Mouse (Mus musculus): ENCODE measurements around the gene C530008M17Rik.

C530008M17Rik gene

DNA sequence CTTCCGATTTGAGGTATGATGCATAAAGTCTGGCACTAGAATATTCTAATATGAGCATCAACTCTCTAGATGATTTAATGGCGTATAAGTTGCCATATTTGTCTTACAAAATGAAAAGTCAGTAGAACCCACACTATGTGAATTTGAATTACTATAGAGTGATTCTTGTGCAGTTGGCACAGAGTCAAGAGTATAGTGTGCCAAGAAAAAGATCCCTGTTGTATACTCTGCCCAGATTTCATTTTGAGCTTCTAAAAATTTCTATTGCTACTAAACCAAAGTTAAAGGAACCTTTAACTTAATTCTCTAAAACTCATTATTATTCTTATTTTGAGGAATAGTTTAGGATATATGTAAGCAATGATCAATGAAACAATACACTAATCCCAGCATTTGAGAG lies at the start of gene C530008M17Rik:
TSS of gene C530008M17Rik (plus strand) at position 301 of the 400 bp plus-strand sequence.
- no peak for DNase-seq

DNA sequence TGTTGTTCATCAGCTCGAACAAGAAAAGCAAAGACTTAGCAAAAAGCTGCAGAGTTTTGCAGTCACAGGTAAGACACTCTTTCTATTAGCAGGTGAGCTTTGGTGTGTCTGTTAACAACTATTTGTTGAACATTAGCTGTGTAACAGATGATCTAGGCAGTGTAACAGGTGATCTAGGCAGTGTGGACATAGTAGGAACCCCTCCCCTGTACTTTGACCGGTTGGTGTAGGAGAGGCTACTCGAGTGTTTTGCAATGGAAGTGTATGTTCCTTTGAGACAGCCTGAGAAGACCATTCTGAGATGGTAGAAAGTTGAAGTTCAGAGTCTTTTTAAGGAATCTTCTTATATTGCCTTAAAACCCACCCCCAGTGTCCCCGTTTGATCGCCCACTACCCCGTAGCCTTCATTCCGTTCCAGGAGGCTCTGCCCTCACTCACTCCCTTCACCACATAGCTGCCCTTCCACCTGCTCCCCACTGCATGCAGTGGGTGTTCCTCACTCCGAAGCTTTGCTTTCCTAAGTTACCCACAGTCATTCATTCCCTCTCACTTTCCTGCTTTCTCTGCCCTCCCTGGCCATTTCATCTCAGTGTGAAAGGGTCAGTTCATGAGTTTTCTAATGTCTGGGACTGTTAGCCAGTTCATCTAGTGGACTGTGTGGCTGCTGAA lies 46.5 kb upstream of the C530008M17Rik start:
- no peak for DNase-seq

DNA sequence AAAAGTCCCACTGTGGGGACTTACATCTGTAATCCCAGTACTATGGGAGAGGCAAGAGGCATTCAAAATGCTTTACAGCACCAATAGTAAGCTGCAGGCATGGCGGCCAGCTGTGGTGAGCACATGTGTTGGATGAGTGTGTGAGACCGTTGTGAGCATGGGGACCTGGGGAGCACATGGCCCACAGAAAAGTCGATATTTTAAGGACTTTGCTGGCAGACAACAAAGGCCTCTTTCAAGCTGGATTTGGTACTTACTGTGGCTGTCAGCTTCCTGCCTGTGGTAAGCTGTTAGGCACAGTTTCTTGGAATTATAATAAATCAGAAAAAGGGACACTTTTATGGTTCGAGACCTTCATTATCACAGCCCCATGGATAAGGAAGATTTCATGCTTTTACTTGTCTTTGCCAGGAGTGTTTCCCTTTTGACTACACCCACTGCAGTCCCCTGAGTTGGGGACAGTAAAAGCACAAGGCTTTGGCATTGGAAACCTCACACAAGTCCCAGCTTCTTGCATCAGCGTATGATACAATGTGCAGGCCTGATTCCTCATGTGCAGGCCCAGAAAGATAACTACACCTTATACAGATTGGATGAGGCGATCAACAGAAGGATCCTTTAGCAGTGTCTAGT lies 43.3 kb upstream of the C530008M17Rik start:
- DNase-seq: no peak

DNA sequence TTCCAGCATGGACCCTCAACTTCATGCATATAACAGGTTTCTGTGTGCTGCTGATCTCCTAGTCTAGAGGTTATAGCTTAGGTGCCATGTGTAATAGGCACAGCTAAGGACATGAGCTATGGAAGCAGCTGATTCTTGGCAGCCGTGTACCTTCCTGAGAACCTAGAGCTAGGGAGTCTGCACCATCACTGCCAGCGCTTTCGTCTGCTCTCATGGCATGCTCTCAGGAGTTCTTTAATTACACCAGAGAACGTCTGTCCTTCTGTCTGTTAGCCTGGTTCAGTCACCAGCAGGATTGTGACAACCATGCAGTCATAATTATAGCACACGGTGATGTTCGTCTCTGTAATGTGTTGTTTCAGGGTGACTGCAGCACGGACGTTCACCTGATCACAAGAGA lies 41.0 kb upstream of the C530008M17Rik start:
- no peak for DNase-seq

DNA sequence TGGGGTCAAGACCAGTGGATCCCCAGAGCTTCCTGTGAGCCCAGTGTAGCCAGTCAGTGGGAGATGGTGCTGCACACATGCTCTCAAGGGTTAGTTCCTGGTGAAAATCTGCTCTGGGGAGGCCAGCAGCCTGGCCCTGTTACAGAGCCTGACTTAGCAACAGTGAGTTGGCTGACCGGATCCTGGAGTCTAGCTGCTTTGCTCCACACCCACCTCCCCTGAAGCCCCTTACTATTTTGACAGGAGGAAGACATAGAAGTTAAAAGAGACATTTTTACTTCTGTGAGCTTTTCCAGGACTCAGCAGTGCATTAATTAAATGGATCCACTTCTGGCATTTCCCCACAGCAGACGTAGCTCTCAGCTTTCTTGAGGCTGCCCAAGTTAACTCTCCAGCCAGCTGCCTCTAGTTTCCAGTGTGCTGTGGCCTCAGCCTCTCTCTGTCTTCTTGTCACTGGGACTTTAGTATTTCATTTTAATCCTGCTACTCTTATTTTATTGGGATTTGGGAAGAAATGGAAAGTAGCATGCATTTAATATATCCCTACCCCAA lies 40.0 kb upstream of the C530008M17Rik start:
- no peak for DNase-seq

DNA sequence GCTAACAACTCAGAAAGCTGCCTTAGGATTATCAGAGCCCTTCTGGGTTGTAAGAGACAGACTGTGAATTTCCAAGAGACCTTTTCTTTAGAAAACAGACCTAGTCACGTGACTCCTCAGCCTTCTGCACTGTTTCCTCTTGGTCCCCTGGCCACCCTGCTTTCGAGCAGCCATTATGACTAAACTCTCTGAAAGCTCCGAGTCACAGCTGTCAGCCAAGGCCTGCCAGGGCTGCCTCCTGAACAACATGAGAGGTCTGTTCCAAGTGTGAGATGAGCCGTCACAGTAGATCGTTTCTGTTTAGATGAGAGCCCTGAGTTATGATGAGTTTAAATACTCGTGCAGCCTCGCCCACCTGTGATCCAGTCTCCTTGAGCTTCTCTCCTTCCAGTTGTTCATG lies 37.6 kb upstream of the C530008M17Rik start:
- no peak for DNase-seq

DNA sequence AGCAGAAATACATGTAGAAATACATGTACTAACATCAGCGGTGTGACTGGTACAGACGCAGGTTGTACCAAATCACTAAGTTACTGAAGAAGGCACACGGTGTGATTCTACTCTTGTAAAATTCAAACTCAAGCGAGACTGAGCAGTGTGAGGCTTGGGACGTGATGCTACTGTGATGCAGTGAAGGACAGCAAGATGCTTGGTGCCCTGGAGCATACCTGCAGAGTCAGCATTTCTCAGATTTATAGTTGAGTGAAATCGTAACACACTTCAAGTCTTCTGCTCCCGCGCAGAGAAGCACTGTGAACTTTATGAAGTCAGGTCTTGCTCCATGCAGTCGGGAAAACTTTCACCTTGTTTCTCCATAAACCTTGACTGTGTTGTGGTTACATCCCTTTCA lies 32.6 kb upstream of the C530008M17Rik start:
- no peak for DNase-seq

DNA sequence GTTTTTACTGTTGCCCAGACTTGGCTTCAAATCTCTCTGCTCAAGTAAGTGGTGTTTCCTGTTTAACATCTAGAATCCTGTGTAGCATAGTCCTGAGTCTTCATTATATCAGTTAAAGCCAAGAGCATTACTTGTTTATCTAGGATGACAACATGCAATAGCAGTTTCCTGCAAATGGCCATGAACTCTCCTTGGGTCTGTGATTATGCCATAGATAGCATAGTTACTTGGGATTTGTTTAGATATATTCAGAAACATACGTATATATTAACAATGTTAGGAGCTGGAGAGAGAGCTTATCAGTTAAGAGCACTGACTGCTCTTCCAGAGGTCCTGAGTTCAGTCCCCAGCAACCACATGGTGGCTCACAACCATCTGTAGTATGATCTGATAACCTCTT lies 28.5 kb upstream of the C530008M17Rik start:
- no peak for DNase-seq

DNA sequence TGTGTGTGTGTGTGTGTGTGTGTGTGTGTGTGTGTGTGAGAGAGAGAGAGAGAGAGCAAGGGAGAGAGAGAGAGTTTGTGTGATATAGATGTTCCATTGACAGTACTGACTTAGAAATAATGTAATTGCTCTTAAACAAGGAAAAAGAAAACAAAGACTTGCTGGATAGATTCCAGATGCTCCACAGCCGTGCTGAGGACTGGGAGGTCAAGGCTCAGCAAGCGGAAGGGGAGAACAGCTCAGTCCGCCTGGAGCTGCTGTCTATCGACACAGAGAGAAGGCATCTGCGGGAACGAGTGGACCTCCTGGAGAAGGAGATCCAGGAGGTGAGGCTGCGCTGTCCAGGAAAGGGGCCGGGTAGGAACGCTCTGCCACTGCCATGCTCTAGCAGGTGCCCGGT lies 22.3 kb upstream of the C530008M17Rik start:
- DNase-seq: no peak

DNA sequence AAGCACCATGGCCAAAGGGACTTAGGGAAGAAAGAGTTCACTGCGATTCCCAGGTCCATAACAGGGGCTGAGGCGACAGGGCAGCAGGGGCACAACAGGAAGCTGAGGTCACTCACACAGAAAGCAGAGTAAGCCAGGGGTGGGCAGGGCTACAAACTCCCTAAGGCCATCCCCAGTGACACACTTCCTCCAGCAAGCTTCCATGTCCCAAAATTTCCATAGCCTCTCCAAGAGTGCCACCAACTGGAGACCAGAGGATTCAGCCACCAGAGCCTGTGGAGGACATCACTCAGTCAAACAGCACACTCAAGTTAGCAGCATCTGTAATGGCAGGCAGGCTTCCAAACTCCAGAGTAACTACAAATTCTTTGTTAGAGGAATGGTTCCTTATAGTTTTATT lies 20.7 kb upstream of the C530008M17Rik start:
- DNase-seq: no peak

DNA sequence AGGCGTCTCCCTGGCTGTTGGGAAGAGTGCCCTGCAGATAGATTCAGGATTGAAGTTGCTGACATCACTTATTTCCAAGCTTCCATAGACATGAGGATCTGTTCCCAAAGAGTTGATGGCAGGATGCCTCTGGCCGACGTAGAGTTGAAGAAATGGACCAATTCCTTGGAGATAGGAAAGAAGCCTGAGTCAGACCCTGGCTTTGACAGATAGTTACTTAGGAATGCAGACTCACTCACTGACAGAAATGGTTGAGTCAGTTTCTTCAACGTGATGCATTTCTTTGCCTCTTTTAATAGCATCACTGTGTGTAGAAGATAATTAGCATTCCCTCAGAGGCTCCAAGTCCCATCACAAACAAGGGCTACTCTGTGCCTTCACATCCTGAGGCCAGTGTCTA lies 14.2 kb upstream of the C530008M17Rik start:
- no peak for DNase-seq

DNA sequence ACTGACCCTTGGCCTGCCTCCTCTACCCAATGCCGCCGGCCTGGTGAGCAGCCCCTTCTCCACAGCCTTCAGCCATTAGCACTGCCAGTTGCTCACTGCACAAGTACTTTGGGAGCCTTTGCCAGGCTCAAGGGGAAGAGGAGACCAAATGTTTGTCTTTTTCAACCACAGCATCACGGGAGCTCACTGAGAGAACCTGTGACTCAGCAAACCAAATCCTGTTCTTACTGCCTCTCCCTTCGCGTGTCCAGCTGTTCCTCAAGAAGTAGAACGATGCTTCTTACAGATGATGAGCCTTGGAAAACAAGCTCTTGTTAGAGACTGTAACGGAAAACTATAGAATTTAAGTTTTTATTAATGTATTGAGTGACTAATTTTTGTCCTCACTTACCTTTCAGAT lies 12.1 kb upstream of the C530008M17Rik start:
- no peak for DNase-seq

DNA sequence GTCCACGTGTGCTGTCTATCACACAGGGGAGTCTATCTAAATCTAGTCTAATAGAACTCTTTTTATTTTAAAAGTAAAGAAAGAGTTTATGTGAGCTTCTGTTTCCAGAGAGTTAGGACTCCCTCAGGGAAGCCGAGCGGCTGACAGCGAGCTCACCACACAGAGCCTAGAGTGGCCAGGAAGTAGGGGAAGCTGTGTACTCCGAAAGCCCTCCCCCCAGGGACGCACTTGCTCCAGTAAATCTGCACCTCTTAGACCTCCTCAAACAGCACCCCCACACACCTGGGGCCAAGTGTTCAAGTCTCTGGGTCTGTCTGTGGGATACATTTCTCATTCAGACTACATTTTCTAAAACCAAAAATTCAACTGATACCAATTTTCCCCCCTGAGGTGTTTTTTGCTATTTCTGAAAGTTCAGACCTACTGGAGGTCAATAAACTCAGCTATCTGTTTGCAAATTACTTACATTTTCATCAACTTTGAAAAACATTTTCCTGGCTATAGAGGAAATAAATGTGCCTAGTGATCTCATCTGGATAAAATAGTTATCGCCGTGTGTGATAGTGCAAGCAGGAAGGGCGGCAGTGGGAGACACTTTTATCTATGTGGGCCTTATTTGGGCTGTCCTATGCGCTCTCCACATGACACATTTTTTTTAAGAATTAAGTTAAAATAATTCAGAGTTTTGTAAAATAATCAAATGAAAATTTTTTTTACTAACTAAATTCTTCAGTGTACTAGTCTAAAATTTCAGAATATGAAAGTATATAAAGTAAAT lies 11.0 kb upstream of the C530008M17Rik start:
- DNase-seq: no peak

DNA sequence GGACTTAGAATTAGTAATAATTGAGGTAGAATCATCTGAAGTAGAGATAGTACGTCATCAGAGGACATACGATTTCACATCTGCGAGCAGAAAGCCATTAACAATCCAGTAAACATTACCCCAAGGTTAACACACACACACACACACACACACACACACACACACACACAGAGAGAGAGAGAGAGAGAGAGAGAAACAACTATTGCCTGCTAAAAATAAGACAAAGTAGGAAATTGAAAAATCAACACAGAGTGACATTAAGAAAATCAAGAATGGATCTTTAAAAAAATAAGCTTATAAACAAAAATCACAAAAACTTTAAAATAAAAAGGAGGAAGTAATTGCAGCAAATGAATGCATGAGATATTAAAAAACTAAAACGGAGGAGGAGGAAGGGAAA lies 6.4 kb upstream of the C530008M17Rik start:
- DNase-seq: no peak

DNA sequence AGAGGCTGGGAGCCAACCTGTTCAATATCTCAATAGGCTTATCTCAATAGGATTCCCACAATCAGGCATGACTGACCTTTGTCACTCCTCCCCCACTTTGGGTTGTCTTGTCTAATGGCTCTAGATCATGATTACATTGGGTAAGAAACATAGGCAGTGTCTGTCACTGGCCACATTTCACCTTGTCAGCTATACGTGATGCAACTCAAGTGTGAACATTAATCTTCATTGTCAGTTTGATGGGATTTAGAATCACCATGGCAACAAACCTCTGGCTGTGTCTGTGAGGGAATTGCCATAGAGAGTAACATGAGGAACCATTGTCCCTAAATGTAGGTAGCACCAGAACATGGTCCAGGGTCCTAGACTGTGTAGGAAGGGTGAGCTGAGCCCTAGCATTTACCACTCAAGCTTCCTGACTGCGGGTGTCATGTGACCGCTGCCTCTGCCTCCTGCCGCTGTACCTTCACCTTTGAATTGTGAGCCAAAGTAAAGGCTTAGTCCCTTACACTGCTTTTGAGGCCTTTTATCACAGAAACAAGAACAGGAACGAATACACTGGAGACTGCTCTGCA lies 5.1 kb upstream of the C530008M17Rik start:
- no peak for DNase-seq

DNA sequence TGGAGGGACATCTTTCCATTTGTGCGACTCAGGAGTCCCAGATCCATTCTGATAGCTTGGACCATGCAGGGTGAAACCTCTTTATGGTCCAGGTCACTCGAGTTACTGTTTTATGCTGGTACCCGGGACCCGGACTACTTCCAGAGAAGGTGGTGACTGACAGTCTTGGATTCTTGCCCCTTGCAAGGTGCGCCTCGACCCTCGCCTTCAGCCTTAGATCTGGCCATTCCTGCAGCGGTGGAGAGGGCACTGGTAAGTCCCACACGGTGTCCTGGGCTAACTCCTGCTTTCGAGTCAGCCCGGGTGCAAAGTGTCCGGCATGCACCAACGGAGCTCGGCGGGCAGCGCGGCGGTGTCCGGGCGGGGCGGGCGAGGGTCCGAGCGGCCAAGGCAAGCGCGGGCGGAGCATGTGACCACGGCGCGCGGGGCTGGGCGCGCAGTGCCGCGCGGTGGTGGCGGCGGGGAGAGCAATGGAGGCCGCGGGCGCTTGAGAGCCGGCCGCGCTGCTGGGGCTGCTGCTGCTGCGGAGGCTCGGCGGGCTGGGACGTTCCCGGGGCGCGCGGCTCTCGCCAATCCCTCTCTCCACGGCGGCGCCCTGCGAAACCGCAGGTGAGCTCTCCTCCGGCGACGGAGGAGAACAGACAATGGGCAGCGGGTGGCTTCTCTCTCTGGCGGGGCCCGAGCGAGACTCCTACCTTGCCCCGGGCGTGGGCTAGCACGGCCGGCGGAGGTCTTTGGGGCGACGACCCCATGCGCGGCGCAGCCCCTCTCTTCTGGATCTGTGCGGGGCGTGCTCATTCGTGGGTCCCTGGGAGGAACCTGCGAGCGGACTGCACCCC lies 1.2 kb downstream of the C530008M17Rik start:
- peak; percentile 32 for DNase-seq

DNA sequence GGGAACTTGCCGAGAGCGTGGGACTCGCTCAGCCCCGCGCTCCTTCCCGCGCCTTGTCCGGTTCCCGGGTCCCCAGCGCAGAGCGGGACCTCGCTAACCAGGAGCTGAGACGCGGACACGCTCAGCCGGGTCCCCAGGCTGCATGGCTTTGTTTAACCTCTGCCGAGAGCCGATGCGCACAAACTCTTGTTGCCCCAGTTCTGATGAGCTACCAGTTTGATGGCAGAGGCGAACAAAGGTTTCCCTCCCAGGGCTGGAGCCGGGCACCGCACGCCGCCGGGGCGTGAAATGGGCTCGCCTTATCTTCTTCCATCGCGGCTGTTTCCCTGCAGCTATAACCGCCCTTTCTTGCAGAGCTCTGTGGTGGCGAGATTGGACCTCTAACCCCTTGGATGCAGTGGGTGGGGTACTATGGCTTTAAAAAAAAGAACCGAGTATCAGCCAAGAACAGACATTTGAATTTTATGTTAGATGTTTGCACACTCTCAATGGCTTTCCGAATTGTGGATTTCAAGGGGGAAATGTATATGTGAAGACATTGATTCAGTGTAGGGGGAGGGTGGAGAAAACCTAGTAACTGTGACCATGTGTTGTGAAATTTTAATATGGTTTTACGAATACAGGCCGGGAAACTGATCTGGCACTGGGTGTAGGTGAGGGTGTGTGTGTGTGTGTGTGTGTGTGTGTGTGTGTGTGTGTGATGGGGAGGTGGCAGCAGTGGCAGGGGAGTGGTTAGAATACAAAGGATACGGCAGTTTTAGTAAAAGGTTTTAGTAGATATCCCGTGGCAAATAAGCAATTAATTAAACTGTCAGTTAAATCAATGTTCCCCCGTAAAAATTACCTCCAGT lies 2.0 kb downstream of the C530008M17Rik start:
- peak; percentile 5 for DNase-seq

DNA sequence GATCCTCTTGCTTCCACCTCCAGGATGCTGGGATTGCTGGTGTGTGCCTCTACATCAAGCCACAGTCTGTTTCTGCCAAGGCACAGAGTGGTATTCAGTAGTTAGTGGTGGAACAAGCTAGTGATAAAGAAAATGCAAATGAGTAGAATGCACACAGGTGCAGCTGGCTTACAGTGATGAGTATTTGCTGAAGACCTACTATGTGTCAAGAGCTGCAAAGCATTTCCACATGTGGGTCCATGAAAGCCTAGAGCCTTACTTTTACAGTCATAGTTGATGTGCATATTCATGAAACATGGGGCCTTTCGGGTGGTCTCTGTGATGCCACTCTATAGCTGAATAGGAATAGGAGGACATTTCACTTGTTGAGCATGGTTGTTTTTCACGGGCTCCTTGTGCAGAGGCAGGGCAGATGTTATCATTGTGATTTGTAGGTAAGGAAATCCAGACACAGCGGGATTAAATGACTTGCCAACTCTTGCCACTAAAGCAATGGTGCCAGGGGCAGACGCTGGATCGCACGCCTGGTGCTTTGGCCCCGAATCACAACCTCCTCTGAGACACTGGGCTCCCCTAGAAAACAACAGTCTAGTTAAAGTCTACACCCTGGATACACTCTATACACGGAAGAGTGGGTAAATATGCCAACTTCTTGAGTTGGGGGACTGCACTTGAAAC lies 3.8 kb downstream of the C530008M17Rik start:
- DNase-seq: no peak

DNA sequence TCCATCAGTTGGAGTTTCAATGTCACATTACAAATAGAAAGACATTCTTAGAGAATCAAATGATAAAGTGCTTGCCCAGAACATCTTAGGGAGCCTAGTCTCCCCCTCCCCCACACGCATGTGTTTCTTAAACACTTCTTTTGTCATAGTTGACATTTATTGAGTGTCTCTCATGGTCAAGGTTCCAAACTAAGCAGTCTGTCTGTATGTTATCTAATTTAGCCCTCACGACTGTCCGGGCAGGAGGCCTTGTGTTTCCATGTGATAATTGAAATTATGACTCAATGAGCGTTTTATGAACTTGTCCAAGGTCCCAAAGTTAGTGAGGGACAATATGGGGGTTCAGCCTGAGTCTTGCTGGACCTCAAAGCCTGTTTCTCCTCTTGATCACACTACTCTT lies 5.0 kb downstream of the C530008M17Rik start:
- DNase-seq: no peak

DNA sequence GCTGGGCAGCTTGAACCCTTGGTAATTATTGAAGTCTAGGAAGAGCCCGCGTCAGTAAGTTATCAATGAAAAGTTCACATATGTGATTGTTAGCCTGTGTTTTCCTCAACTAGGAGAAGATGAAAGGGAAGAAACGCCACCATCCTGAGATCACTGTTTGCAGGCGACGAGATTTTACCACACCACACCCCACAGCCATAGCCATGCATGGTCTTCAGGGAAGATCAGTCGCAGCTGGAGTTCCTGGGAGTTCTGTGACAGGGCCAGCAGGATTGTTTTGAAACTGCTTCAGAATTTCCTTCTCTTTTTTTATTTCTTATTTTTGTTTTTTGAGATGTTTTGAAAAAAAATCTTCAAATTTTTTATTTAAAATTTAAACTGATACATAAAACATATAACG lies 8.6 kb downstream of the C530008M17Rik start:
- no peak for DNase-seq

DNA sequence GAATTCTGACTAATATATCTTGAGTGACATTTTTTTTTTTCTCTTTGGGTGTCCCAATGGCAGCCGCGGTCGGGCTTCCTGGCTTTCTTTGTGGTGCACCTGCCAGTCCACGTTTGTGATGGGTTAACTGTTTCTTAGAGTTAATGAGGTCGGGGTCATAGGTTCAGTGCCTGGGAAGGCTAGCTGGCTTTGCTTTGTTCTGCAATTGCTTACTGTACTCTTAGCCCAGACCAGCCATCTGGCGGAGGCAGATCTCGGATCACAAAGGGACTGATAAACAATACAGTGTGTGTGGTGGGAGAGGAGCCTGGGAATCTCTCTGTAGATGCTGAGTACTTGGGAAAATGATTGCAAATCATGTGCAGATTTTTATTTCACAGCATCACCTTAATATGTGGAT lies 9.1 kb downstream of the C530008M17Rik start:
- DNase-seq: no peak

All from kidney, adult 18-20 months (tissue).